Mouse (Mus musculus): ENCODE results near the gene Bcl2l10. TPM values are rescaled to one million over a fixed set of nuclear protein-coding genes. Genes with fewer than 3 reads are reported as not detected.

Bcl2l10 gene
- total and polyA plus RNA-seq, 2 experiments = not detected

- Histone ChIP-seq H3K4me3 (ENCODE audit: insufficient read depth, low read depth, low read length) (peak overlapping the region; percentile 73), H3K27ac (replicated peaks; ENCODE audit: insufficient read depth, low read depth, low read length) (no peak overlapping the region), H3K36me3 (ENCODE audit: control insufficient read depth, insufficient read depth, low read length) (no peaks in the 10 kb centered on the region), H3K9ac (ENCODE audit: low read depth, low read length) (peak overlapping the region; percentile 59), H3K79me2 (ENCODE audit: control insufficient read depth, insufficient read depth, low read length) (no peaks in the 10 kb centered on the region), H3K27me3 (ENCODE audit: control insufficient read depth, insufficient read depth, low read length) (no peaks in the 10 kb centered on the region), H3K4me1 (ENCODE audit: control insufficient read depth, insufficient read depth, low read length) (peaks cover 2% of the 10 kb centered on the region; the same call in 1 of the 2 replicates)
- DNase-seq (ENCODE audit: extremely low read depth, low read depth, low spot score) = no peak
- WGBS = 17% methylated on average over 22 of the region's 22 CpGs
- TF ChIP-seq CTCF (IDR thresholded peaks at IDR 0.05; ENCODE audit: low read depth, low read length) = no peak
- TF ChIP-seq POLR2A (IDR thresholded peaks at IDR 0.05; ENCODE audit: extremely low read depth, insufficient read depth, low read length) = no peak
Observed at GRCm38 (mm10) chr9:75314517-75315105, 32.9 kb upstream of the Bcl2l10 start.

DNA sequence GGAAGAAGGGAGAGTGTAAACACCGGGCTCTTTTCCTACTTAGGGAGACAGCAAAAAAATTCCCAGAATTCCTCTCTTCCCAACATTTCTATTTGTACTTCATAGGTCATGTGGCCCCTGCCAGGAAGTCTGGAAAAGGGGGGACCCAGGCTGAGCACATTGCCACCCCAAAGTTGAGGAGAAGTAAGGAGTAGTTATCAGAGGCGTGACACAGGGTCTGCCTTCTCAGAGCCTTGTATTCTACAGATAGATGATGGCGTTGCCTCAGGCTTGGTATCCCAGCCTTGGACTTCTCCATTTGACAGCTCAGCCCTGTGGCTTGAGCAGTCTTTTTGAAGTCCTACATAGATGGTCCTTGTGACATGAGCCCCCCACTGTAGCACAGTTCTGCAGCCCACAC, 32.3 kb upstream of the Bcl2l10 start:
- no peak overlapping the region for H3K9ac ChIP-seq (ENCODE audit: low read depth, low read length)
- peaks cover 2% of the 10 kb centered on the region; the same call in 1 of the 2 replicates for H3K4me1 ChIP-seq (ENCODE audit: control insufficient read depth, insufficient read depth, low read length)
- H3K27ac ChIP-seq (replicated peaks; ENCODE audit: insufficient read depth, low read depth, low read length) = no peak overlapping the region
- H3K4me3 ChIP-seq (ENCODE audit: insufficient read depth, low read depth, low read length) = no peak overlapping the region
- TF ChIP-seq CTCF (IDR thresholded peaks at IDR 0.05; ENCODE audit: low read depth, low read length) (no peak), POLR2A (IDR thresholded peaks at IDR 0.05; ENCODE audit: extremely low read depth, insufficient read depth, low read length) (no peak)
- H3K79me2 ChIP-seq (ENCODE audit: control insufficient read depth, insufficient read depth, low read length) = no peaks in the 10 kb centered on the region
- no peaks in the 10 kb centered on the region for H3K36me3 ChIP-seq (ENCODE audit: control insufficient read depth, insufficient read depth, low read length)
- no peak for DNase-seq (ENCODE audit: extremely low read depth, low read depth, low spot score)
- WGBS = 79% methylated on average over 3 of the region's 3 CpGs
- H3K27me3 ChIP-seq (ENCODE audit: control insufficient read depth, insufficient read depth, low read length) = no peaks in the 10 kb centered on the region

DNA sequence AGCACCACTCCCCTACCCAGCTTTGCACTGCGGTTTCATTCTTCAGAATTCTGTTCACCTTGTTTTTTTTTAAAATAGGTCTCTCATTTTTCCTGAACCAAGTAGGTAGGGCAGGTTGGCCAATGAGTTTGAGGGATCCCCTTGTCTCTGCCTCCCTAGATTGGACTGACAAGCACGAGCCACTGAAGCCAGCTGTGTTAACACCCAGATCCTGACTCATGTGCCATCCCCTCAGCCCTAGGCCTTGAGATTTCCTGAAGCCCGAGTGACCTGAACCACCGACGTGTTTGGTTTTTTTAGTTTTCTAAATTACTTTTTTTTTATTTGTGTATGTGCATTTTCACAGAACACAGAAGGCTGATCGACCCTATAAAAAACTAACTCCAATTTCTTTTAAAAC, 30.8 kb upstream of the Bcl2l10 start:
- Histone ChIP-seq H3K4me3 (ENCODE audit: insufficient read depth, low read depth, low read length) (no peak overlapping the region), H3K36me3 (ENCODE audit: control insufficient read depth, insufficient read depth, low read length) (no peaks in the 10 kb centered on the region), H3K27me3 (ENCODE audit: control insufficient read depth, insufficient read depth, low read length) (no peaks in the 10 kb centered on the region), H3K79me2 (ENCODE audit: control insufficient read depth, insufficient read depth, low read length) (no peaks in the 10 kb centered on the region), H3K4me1 (ENCODE audit: control insufficient read depth, insufficient read depth, low read length) (peaks cover 2% of the 10 kb centered on the region; the same call in 1 of the 2 replicates), H3K27ac (replicated peaks; ENCODE audit: insufficient read depth, low read depth, low read length) (no peak overlapping the region), H3K9ac (ENCODE audit: low read depth, low read length) (no peak overlapping the region)
- TF ChIP-seq CTCF (IDR thresholded peaks at IDR 0.05; ENCODE audit: low read depth, low read length) = no peak
- TF ChIP-seq POLR2A (IDR thresholded peaks at IDR 0.05; ENCODE audit: extremely low read depth, insufficient read depth, low read length) = no peak
- no peak for DNase-seq (ENCODE audit: extremely low read depth, low read depth, low spot score)
- 91% methylated on average over 6 of the region's 6 CpGs for WGBS

- Histone ChIP-seq H3K27ac (replicated peaks; ENCODE audit: insufficient read depth, low read depth, low read length) (no peak overlapping the region), H3K9ac (ENCODE audit: low read depth, low read length) (no peak overlapping the region), H3K79me2 (ENCODE audit: control insufficient read depth, insufficient read depth, low read length) (no peaks in the 10 kb centered on the region), H3K4me3 (ENCODE audit: insufficient read depth, low read depth, low read length) (no peak overlapping the region), H3K36me3 (ENCODE audit: control insufficient read depth, insufficient read depth, low read length) (no peaks in the 10 kb centered on the region), H3K27me3 (ENCODE audit: control insufficient read depth, insufficient read depth, low read length) (no peaks in the 10 kb centered on the region), H3K4me1 (ENCODE audit: control insufficient read depth, insufficient read depth, low read length) (peaks cover 3% of the 10 kb centered on the region; the same call in 1 of the 2 replicates)
- TF ChIP-seq CTCF (IDR thresholded peaks at IDR 0.05; ENCODE audit: low read depth, low read length) (no peak), POLR2A (IDR thresholded peaks at IDR 0.05; ENCODE audit: extremely low read depth, insufficient read depth, low read length) (no peak)
- DNase-seq (ENCODE audit: extremely low read depth, low read depth, low spot score) = no peak
- 96% methylated on average over 2 of the region's 2 CpGs for WGBS
Observed at GRCm38 (mm10) chr9:75318196-75318595, 29.4 kb upstream of the Bcl2l10 start.

GRCm38 (mm10) chr9:75319365-75319764, 28.2 kb upstream of the Bcl2l10 start:
- H3K79me2 ChIP-seq (ENCODE audit: control insufficient read depth, insufficient read depth, low read length) = no peaks in the 10 kb centered on the region
- H3K27me3 ChIP-seq (ENCODE audit: control insufficient read depth, insufficient read depth, low read length) = no peaks in the 10 kb centered on the region
- no peak for DNase-seq (ENCODE audit: extremely low read depth, low read depth, low spot score)
- TF ChIP-seq CTCF (IDR thresholded peaks at IDR 0.05; ENCODE audit: low read depth, low read length) = no peak
- TF ChIP-seq POLR2A (IDR thresholded peaks at IDR 0.05; ENCODE audit: extremely low read depth, insufficient read depth, low read length) = no peak
- WGBS = 92% methylated on average over 3 of the region's 3 CpGs
- 0 out of 2 replicates have a peak, but pooled peaks cover 1% of the 10 kb centered on the region for H3K4me1 ChIP-seq (ENCODE audit: control insufficient read depth, insufficient read depth, low read length)
- no peak overlapping the region for H3K27ac ChIP-seq (replicated peaks; ENCODE audit: insufficient read depth, low read depth, low read length)
- H3K36me3 ChIP-seq (ENCODE audit: control insufficient read depth, insufficient read depth, low read length) = no peaks in the 10 kb centered on the region
- no peak overlapping the region for H3K9ac ChIP-seq (ENCODE audit: low read depth, low read length)
- H3K4me3 ChIP-seq (ENCODE audit: insufficient read depth, low read depth, low read length) = no peak overlapping the region

Data from liver, adult 2 months (tissue).